Mouse (Mus musculus) spleen, postnatal 4 days (tissue): ENCODE data around the gene Lrrc51.

Experiments used
- DNase-seq, 2 experiments: peaks; one replicate each; pipeline ENCODE4 v3.0.0; 2022; ENCODE audit warnings: low spot score in 2 of 2

Lrrc51 gene

GRCm38 (mm10) chr7:101884160-101884559 is 49.5 kb downstream of the Lrrc51 start:
- DNase-seq = no peak

GRCm38 (mm10) chr7:101882413-101883154 is 51.1 kb downstream of the Lrrc51 start:
- no peak for DNase-seq

- no peak for DNase-seq
These were observed 52.8 kb downstream of the Lrrc51 start for GRCm38 (mm10) chr7:101880855-101881254.

GRCm38 (mm10) chr7:101875978-101876377 is 57.7 kb downstream of the Lrrc51 start:
- DNase-seq = no peak

- no peak for DNase-seq
These were observed 62.4 kb downstream of the Lrrc51 start for GRCm38 (mm10) chr7:101871296-101871695.

- DNase-seq = no peak
These were observed 63.1 kb downstream of the Lrrc51 start, which contains the start of gene Folr1 for GRCm38 (mm10) chr7:101870629-101871028. Gene Folr1 (minus strand): TSS chr7:101870788.

GRCm38 (mm10) chr7:101869163-101869500 is 64.6 kb downstream of the Lrrc51 start:
- no peak for DNase-seq

- DNase-seq = no peak
These were observed 65.2 kb downstream of the Lrrc51 start for GRCm38 (mm10) chr7:101868241-101869162.

- DNase-seq = no peak
These were observed 66.2 kb downstream of the Lrrc51 start for GRCm38 (mm10) chr7:101867482-101867881.

GRCm38 (mm10) chr7:101866491-101867265 is 67.0 kb downstream of the Lrrc51 start:
- DNase-seq = no peak

- DNase-seq = no peak
These were observed 70.3 kb downstream of the Lrrc51 start, which contains the start of gene Anapc15 for GRCm38 (mm10) chr7:101863415-101863814. Gene Anapc15 (plus strand): TSS chr7:101863715.
